Mouse (Mus musculus): ENCODE measurements around the gene Mettl6. TPM values are rescaled to one million over a fixed set of nuclear protein-coding genes. Genes with fewer than 3 reads are reported as not detected.
"Not testable (repeated sequence)": the region's sequence is repeated elsewhere in the genome, so short reads cannot be mapped to it uniquely, and the experiment has no call there.

Gene Mettl6
- total RNA-seq, 2 experiments from 2014 or later = 36.3 to 40.2 TPM

- DNase-seq (ENCODE audit: low spot score in 2 of 2) = no peak
Measured at GRCm38 (mm10) chr14:31482417-31482816, 12.4 kb downstream of the Mettl6 start.

- no peak for DNase-seq (ENCODE audit: low spot score in 2 of 2)
Measured at GRCm38 (mm10) chr14:31473297-31473696, 21.5 kb downstream of the Mettl6 start.

- no peak for DNase-seq (ENCODE audit: low spot score in 2 of 2)
Measured at GRCm38 (mm10) chr14:31472451-31473061, 22.3 kb downstream of the Mettl6 start.

GRCm38 (mm10) chr14:31469711-31470110 lies 25.1 kb downstream of the Mettl6 start:
- DNase-seq (ENCODE audit: low spot score in 2 of 2) = no peak

GRCm38 (mm10) chr14:31464176-31464575 lies 30.7 kb downstream of the Mettl6 start:
- DNase-seq (ENCODE audit: low spot score in 2 of 2) = no peak

GRCm38 (mm10) chr14:31462886-31463285 lies 32.0 kb downstream of the Mettl6 start:
- DNase-seq (ENCODE audit: low spot score in 2 of 2) = no peak

- DNase-seq (ENCODE audit: low spot score in 2 of 2) = not testable (repeated sequence)
Measured at GRCm38 (mm10) chr14:31462226-31462625, 32.6 kb downstream of the Mettl6 start.

GRCm38 (mm10) chr14:31458006-31458405 lies 36.8 kb downstream of the Mettl6 start:
- no peak for DNase-seq (ENCODE audit: low spot score in 2 of 2)

GRCm38 (mm10) chr14:31456064-31456721 lies 38.6 kb downstream of the Mettl6 start:
- DNase-seq (ENCODE audit: low spot score in 2 of 2) = no peak

- no peak for DNase-seq (ENCODE audit: low spot score in 2 of 2)
Measured at GRCm38 (mm10) chr14:31454849-31455566, 39.8 kb downstream of the Mettl6 start.

GRCm38 (mm10) chr14:31453946-31454345 lies 40.9 kb downstream of the Mettl6 start:
- not testable (repeated sequence) for DNase-seq (ENCODE audit: low spot score in 2 of 2)

GRCm38 (mm10) chr14:31448994-31449393 lies 45.8 kb downstream of the Mettl6 start:
- no peak for DNase-seq (ENCODE audit: low spot score in 2 of 2)

GRCm38 (mm10) chr14:31443616-31444015 lies 51.2 kb downstream of the Mettl6 start:
- DNase-seq (ENCODE audit: low spot score in 2 of 2) = no peak

GRCm38 (mm10) chr14:31440725-31441124 lies 54.1 kb downstream of the Mettl6 start:
- DNase-seq (ENCODE audit: low spot score in 2 of 2) = no peak

- no peak for DNase-seq (ENCODE audit: low spot score in 2 of 2)
Measured at GRCm38 (mm10) chr14:31440230-31440629, 54.6 kb downstream of the Mettl6 start.

- no peak for DNase-seq (ENCODE audit: low spot score in 2 of 2)
Measured at GRCm38 (mm10) chr14:31439279-31439678, 55.6 kb downstream of the Mettl6 start.

- DNase-seq (ENCODE audit: low spot score in 2 of 2) = peak; percentile 37 to 48
Measured at GRCm38 (mm10) chr14:31437826-31438529, 56.9 kb downstream of the Mettl6 start.

- peak; percentile 86 to 89 for DNase-seq (ENCODE audit: low spot score in 2 of 2)
Measured at GRCm38 (mm10) chr14:31435930-31436693, 58.7 kb downstream of the Mettl6 start, which contains the start of gene Sh3bp5. Gene Sh3bp5, minus strand, starts transcription at chr14:31436078.

GRCm38 (mm10) chr14:31435018-31435915 lies 59.6 kb downstream of the Mettl6 start:
- DNase-seq (ENCODE audit: low spot score in 2 of 2) = no peak

- DNase-seq (ENCODE audit: low spot score in 2 of 2) = no peak
Measured at GRCm38 (mm10) chr14:31434426-31434825, 60.4 kb downstream of the Mettl6 start.
